Mouse (Mus musculus): ENCODE measurements around the gene Sorcs1.

DNA sequence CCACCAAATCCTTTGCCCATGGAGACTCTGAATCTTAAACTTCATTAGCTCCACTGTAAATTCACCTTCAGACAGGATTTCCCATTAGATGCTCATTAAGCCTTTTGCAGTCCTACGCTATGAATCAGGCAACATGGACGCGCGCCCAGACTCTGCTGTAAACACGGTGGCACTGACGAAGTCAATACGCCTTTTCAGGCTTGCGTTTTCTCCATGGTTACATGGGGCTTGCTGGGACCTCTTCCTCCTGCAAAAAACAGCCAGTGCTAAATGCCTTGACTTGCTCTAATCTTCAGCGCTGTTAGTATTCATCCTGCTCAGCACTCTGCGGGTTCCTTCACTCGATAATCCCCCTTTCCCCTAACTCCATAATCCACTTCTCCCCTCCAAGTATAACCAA is 190.7 kb downstream of the Sorcs1 start:
- TF ChIP-seq POLR2A (IDR thresholded peaks at IDR 0.05; ENCODE audit: borderline replicate concordance, extremely low read depth, low read depth, low read length): no peak
- TF ChIP-seq CTCF (IDR thresholded peaks at IDR 0.05; ENCODE audit: insufficient read depth, low read length): no peak

Data from lung, adult 2 months (tissue).